Mouse (Mus musculus) stomach, embryonic 15.5 days (tissue): ENCODE results near the gene Wbp2nl. TPM values are rescaled to one million over a fixed set of nuclear protein-coding genes. Genes with fewer than 3 reads are reported as not detected.
A peak's percentile ranks its signal among the peaks of the same experiment; 100 is the strongest.

Experiments
- ATAC-seq: fragments of 200-750 bp; cut with Nextera tagmentation; 2 replicates; pipeline ENCODE4 v1.8.0; 2017; ENCODE audit warnings: low read depth, moderate number of reproducible peaks, moderate TSS enrichment; ENCODE audit not compliant: insufficient read depth, low FRiP score
- H3K27ac ChIP-seq: fragments of 300-500 bp; sonication (generic); 2 replicates; pipeline ENCODE4 v1.5.1; 2015; ENCODE audit warnings: mild to moderate bottlenecking, inconsistent platforms
- H3K27me3 ChIP-seq: fragments of 300-500 bp; sonication (generic); replicated peaks from 2 replicates; pipeline ENCODE4 v1.6.1; 2015; ENCODE audit warnings: inconsistent platforms
- H3K36me3 ChIP-seq: fragments of 300-500 bp; sonication (generic); 2 replicates; pipeline ENCODE4 v1.6.1; 2015; ENCODE audit warnings: inconsistent platforms
- H3K4me1 ChIP-seq: fragments of 300-500 bp; sonication (generic); 2 replicates; pipeline ENCODE4 v1.6.1; 2015; ENCODE audit warnings: inconsistent platforms
- H3K4me2 ChIP-seq: fragments of 300-500 bp; sonication (generic); 2 replicates; pipeline ENCODE4 v1.6.1; 2015; ENCODE audit warnings: mild to moderate bottlenecking, inconsistent platforms
- H3K4me3 ChIP-seq: fragments of 300-500 bp; sonication (generic); replicated peaks from 2 replicates; pipeline ENCODE4 v1.5.1; 2015; ENCODE audit warnings: inconsistent platforms
- H3K9ac ChIP-seq: fragments of 300-500 bp; sonication (generic); 2 replicates; pipeline ENCODE4 v1.6.1; 2015; ENCODE audit warnings: inconsistent platforms
- H3K9me3 ChIP-seq: fragments of 300-500 bp; sonication (generic); 2 replicates; pipeline ENCODE4 v1.6.1; 2016; ENCODE audit warnings: inconsistent platforms
- WGBS: fragments of 180-500 bp; shearing (Covaris S2); methylation state at CpG from one replicate; pipeline ENCODE4 v1.1.7; 2015; 5-methylcytosine and 5-hydroxymethylcytosine counted together
- polyA plus RNA-seq: library from polyadenylated mRNA; unstranded; fragments of >200 nt; fragmentation: Nextera tagmentation; extraction: Ambion mirVana; gene quantifications from 2 replicates; pipeline ENCODE4 v1.2.1, GENCODE M21; 2015

Wbp2nl gene
- polyA plus RNA-seq: 0.12 and 0.15 TPM in 2 replicates

DNA sequence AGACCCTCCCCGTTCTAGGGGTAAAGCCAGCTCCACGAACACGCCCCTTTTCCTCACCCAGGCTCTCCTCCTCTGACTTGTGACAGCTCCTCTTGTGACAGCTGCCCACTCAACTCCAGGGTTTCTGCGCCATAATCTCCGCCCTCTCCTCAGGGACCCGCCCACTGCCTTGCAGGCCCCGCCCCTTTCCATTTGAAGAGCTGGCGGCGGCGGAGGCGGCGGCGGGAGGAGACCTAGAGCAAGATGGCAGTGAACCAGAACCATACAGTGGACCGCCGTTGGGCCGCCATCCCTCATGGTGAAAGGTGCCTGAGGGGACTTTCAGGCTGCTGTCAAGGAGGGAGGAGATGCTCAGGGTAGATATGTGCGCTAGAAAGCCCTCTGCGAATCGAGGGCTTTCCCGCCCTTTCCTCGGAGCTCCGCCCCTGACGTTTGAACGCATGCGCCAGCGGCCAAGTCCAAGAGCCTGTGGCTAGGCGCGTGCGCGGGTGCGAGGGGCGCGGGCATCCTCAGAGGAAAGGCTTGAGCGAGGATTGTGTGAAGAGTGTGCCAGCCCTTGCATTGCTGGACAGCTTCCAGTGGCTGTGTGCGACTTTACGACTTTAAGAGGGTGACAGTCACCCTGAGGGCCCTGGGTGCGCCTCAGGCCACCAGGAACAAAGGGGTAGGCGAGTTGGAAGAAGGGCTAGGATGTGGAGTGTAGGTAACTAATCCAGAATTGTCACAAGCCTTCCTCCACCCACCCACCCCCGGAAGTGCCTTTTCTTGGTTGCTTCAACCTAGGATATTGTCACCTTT lies at the start of gene Wbp2nl:
Gene Wbp2nl (plus strand): TSS at position 191 of the 798 bp plus-strand sequence.
- Histone ChIP-seq H3K9me3 (no peaks in the 10 kb centered on the region), H3K27ac (no peak within 1 kb of the TSS), H3K4me3 (no peak within 1 kb of the TSS), H3K4me1 (0 out of 2 replicates have a peak, but pooled peaks cover 4% of the 10 kb centered on the region), H3K9ac (no peak within 1 kb of the TSS), H3K4me2 (no peak within 1 kb of the TSS), H3K36me3 (no peaks in the 10 kb centered on the region), H3K27me3 (no peaks in the 10 kb centered on the region)
- ATAC-seq: no peak
- WGBS: 58% methylated on average over 39 of the region's 39 CpGs

DNA sequence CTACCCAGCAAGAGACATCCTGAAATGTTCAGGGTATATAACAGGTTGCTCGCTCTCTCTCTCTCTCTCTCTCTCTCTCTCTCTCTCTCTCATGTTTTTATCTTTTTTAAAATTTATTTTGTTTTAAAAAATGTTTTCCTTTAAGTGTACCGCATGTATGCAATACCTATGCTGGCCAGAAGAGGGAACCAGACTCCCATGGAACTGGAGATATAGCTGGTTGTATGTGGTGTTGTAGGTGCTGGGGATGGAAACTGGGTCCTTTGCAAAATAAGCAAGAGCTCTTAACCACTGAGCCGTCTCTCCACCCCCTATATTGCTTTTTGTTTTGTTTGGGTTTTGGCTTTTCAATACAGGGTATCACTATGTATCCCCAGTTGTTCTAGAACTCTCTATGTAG lies 47.2 kb upstream of the Wbp2nl start:
- H3K27ac ChIP-seq: no peak overlapping the region
- no peaks in the 10 kb centered on the region for H3K36me3 ChIP-seq
- 0 out of 2 replicates have a peak, but pooled peaks cover 2% of the 10 kb centered on the region for H3K27me3 ChIP-seq
- 98% methylated on average over 3 of the region's 3 CpGs for WGBS
- H3K4me1 ChIP-seq: 0 out of 2 replicates have a peak, but pooled peaks cover 3% of the 10 kb centered on the region
- no peak overlapping the region for H3K4me2 ChIP-seq
- no peaks in the 10 kb centered on the region for H3K9me3 ChIP-seq
- no peak overlapping the region for H3K4me3 ChIP-seq
- H3K9ac ChIP-seq: no peak overlapping the region
- ATAC-seq: no peak

GRCm38 (mm10) chr15:82252097-82252496 lies 46.7 kb upstream of the Wbp2nl start, which contains the start of gene 1500009C09Rik:
Gene 1500009C09Rik, plus strand, starts transcription at chr15:82252397.
- 0 out of 2 replicates have a peak, but pooled peaks cover 2% of the 10 kb centered on the region for H3K27me3 ChIP-seq
- no peak within 1 kb of the TSS for H3K4me3 ChIP-seq
- no peaks in the 10 kb centered on the region for H3K9me3 ChIP-seq
- no peak within 1 kb of the TSS for H3K9ac ChIP-seq
- no peak within 1 kb of the TSS for H3K4me2 ChIP-seq
- 78% methylated on average over 6 of the region's 6 CpGs for WGBS
- no peak for ATAC-seq
- 0 out of 2 replicates have a peak, but pooled peaks cover 3% of the 10 kb centered on the region for H3K4me1 ChIP-seq
- no peaks in the 10 kb centered on the region for H3K36me3 ChIP-seq
- H3K27ac ChIP-seq: no peak within 1 kb of the TSS

- H3K4me2 ChIP-seq: no peak overlapping the region
- no peak overlapping the region for H3K27ac ChIP-seq
- no peak overlapping the region for H3K4me3 ChIP-seq
- no peaks in the 10 kb centered on the region for H3K36me3 ChIP-seq
- WGBS: 41% methylated on average over 4 of the region's 4 CpGs
- no peaks in the 10 kb centered on the region for H3K9me3 ChIP-seq
- H3K9ac ChIP-seq: no peak overlapping the region
- 0 out of 2 replicates have a peak, but pooled peaks cover 2% of the 10 kb centered on the region for H3K27me3 ChIP-seq
- no peak for ATAC-seq
- H3K4me1 ChIP-seq: 0 out of 2 replicates have a peak, but pooled peaks cover 3% of the 10 kb centered on the region
Observed at GRCm38 (mm10) chr15:82255248-82255647, 43.5 kb upstream of the Wbp2nl start.

GRCm38 (mm10) chr15:82255944-82256383 lies 42.8 kb upstream of the Wbp2nl start:
- Histone ChIP-seq H3K4me3 (no peak overlapping the region), H3K9ac (no peak overlapping the region), H3K4me1 (0 out of 2 replicates have a peak, but pooled peaks cover 3% of the 10 kb centered on the region), H3K27me3 (0 out of 2 replicates have a peak, but pooled peaks cover 2% of the 10 kb centered on the region), H3K27ac (no peak overlapping the region), H3K4me2 (no peak overlapping the region), H3K9me3 (no peaks in the 10 kb centered on the region), H3K36me3 (no peaks in the 10 kb centered on the region)
- peak; percentile 19; the same call in 1 of the 2 replicates for ATAC-seq
- WGBS: 31% methylated on average over 10 of the region's 10 CpGs

- no peak for ATAC-seq
Observed at GRCm38 (mm10) chr15:82259510-82259909, 39.2 kb upstream of the Wbp2nl start.

DNA sequence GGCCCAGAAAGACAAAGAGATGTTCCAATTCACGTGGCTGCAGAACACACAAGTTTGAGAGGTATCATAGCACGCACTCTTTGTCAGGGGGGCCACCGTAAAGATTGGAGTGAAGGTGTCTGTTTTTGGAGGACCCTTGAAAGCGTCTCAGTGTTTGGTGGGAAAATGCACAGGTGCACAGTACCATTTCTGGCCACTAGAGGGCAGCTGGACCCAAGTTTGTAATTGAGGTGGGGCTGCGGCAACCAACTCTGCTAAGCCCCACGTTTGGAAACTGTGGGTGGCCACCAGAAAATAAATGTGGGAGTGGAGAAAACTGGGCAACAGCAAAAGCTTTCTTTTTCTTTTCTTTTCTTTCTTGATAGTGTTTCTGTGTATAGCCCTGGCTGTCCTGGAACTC lies 32.4 kb upstream of the Wbp2nl start:
- Histone ChIP-seq H3K4me2 (no peak overlapping the region), H3K9ac (no peak overlapping the region), H3K9me3 (no peaks in the 10 kb centered on the region), H3K4me3 (no peak overlapping the region), H3K36me3 (no peaks in the 10 kb centered on the region), H3K27me3 (no peaks in the 10 kb centered on the region), H3K4me1 (no peaks in the 10 kb centered on the region), H3K27ac (no peak overlapping the region)
- WGBS: 10% methylated on average over 6 of the region's 6 CpGs
- no peak for ATAC-seq

More at GRCm38 (mm10) chr15:82259510-82259909, 39.2 kb upstream of the Wbp2nl start:
- Histone ChIP-seq H3K9ac (no peak overlapping the region), H3K4me3 (no peak overlapping the region), H3K27me3 (0 out of 2 replicates have a peak, but pooled peaks cover 2% of the 10 kb centered on the region), H3K27ac (no peak overlapping the region), H3K9me3 (no peaks in the 10 kb centered on the region), H3K4me2 (no peak overlapping the region), H3K36me3 (no peaks in the 10 kb centered on the region), H3K4me1 (0 out of 2 replicates have a peak, but pooled peaks cover 3% of the 10 kb centered on the region)
- WGBS: 14% methylated on average over 16 of the region's 16 CpGs

- Histone ChIP-seq H3K9me3 (no peaks in the 10 kb centered on the region), H3K9ac (no peak overlapping the region), H3K27ac (no peak overlapping the region), H3K4me2 (no peak overlapping the region), H3K4me1 (no peaks in the 10 kb centered on the region), H3K27me3 (peaks cover 7% of the 10 kb centered on the region), H3K4me3 (no peak overlapping the region), H3K36me3 (no peaks in the 10 kb centered on the region)
- 28% methylated on average over 3 of the region's 3 CpGs for WGBS
- ATAC-seq: no peak
Observed at GRCm38 (mm10) chr15:82268185-82268584, 30.6 kb upstream of the Wbp2nl start.

- no peak overlapping the region for H3K9ac ChIP-seq
- H3K36me3 ChIP-seq: no peaks in the 10 kb centered on the region
- no peaks in the 10 kb centered on the region for H3K4me1 ChIP-seq
- H3K4me2 ChIP-seq: no peak overlapping the region
- 82% methylated on average over 9 of the region's 9 CpGs for WGBS
- no peak overlapping the region for H3K4me3 ChIP-seq
- peaks cover 13% of the 10 kb centered on the region for H3K27me3 ChIP-seq
- no peak for ATAC-seq
- H3K27ac ChIP-seq: no peak overlapping the region
- H3K9me3 ChIP-seq: no peaks in the 10 kb centered on the region
Observed at GRCm38 (mm10) chr15:82268783-82269182, 30.0 kb upstream of the Wbp2nl start.

DNA sequence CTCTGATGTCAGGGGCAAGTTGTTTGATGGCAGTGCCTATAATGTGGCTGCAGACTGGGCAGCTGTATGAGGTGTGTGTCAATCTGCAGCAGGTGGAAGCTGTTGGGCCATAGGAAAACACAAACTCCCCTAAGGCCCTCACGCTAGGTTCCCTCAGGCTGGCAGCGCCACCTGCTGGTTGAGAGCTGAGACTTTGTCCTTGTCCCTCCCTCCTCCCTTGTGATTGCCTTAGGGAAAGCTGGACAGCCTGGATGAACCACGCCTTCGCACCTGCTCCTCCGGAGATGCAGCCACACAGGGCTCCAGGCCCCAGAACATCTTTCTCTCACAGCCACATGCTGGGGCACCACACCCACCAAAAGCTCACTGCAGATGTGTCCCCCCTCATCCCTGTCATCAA lies 27.6 kb upstream of the Wbp2nl start:
- no peak overlapping the region for H3K4me3 ChIP-seq
- H3K36me3 ChIP-seq: no peaks in the 10 kb centered on the region
- 1% methylated on average over 5 of the region's 5 CpGs for WGBS
- no peak overlapping the region for H3K4me2 ChIP-seq
- H3K27ac ChIP-seq: no peak overlapping the region
- H3K4me1 ChIP-seq: peaks cover 16% of the 10 kb centered on the region
- 0 out of 2 replicates have a peak, but pooled peaks have one; percentile 10 for ATAC-seq
- no peaks in the 10 kb centered on the region for H3K9me3 ChIP-seq
- H3K9ac ChIP-seq: no peak overlapping the region
- peaks cover 37% of the 10 kb centered on the region for H3K27me3 ChIP-seq

DNA sequence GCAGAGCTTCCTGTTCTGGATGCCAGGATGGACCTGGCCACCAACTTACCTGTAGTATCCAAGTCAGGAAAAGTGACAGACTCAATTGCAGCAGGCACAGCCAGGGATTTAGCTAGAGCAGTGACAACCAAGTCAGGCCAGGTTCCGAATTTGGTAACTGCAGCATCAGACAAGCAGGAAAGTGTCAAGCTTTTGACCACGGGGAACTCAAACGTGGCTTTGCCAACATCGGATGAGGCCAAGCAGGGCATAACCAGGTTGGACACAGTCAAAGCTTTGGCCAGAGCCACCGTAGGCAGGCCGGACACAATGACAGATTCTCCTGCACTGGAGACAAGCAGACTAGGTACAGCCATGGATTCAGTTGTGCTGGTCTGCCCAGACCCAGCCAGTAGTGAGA lies 26.5 kb upstream of the Wbp2nl start:
- no peaks in the 10 kb centered on the region for H3K9me3 ChIP-seq
- no peaks in the 10 kb centered on the region for H3K36me3 ChIP-seq
- no peak overlapping the region for H3K9ac ChIP-seq
- no peak overlapping the region for H3K27ac ChIP-seq
- no peak overlapping the region for H3K4me2 ChIP-seq
- no peak overlapping the region for H3K4me3 ChIP-seq
- ATAC-seq: no peak
- 82% methylated on average over 6 of the region's 6 CpGs for WGBS
- H3K4me1 ChIP-seq: peaks cover 17% of the 10 kb centered on the region
- H3K27me3 ChIP-seq: peaks cover 40% of the 10 kb centered on the region

GRCm38 (mm10) chr15:82274593-82274926 lies 24.2 kb upstream of the Wbp2nl start, which contains the start of gene Sept3:
Gene Sept3, plus strand, starts transcription at chr15:82274893.
- H3K4me2 ChIP-seq: peak within 1 kb of the TSS; percentile 97
- ATAC-seq: no peak
- no peaks in the 10 kb centered on the region for H3K36me3 ChIP-seq
- H3K9ac ChIP-seq: peak within 1 kb of the TSS; percentile 52
- 35% methylated on average over 6 of the region's 6 CpGs for WGBS
- H3K27ac ChIP-seq: no peak within 1 kb of the TSS
- H3K9me3 ChIP-seq: no peaks in the 10 kb centered on the region
- peak within 1 kb of the TSS; percentile 53 for H3K4me3 ChIP-seq
- H3K27me3 ChIP-seq: peaks cover 40% of the 10 kb centered on the region
- peaks cover 17% of the 10 kb centered on the region for H3K4me1 ChIP-seq
